Mouse (Mus musculus) kidney, postnatal 4 days (tissue): ENCODE data around the gene Dnm3.

Experiments
- DNase-seq, 2 experiments: peaks; one replicate each; pipeline ENCODE4 v3.0.0; 2021; ENCODE audit warnings: mixed read lengths in 2 of 2

Gene Dnm3

GRCm38 (mm10) chr1:162206998-162207707 is 270.7 kb downstream of the Dnm3 start:
- DNase-seq: peak; percentile 47 to 66

GRCm38 (mm10) chr1:162202465-162203348 is 275.1 kb downstream of the Dnm3 start:
- no peak for DNase-seq

GRCm38 (mm10) chr1:162200446-162200845 is 277.4 kb downstream of the Dnm3 start:
- no peak for DNase-seq

GRCm38 (mm10) chr1:162196812-162197680 is 280.8 kb downstream of the Dnm3 start:
- no peak for DNase-seq

GRCm38 (mm10) chr1:162188744-162189143 is 289.1 kb downstream of the Dnm3 start:
- DNase-seq: no peak

- peak in 1 of 2 experiments; percentile 47 for DNase-seq
Observed at GRCm38 (mm10) chr1:162187352-162188120, 290.3 kb downstream of the Dnm3 start.

GRCm38 (mm10) chr1:162186470-162187351 is 291.1 kb downstream of the Dnm3 start:
- DNase-seq: peak; percentile 36 to 49

- peak; percentile 66 to 72 for DNase-seq
Observed at GRCm38 (mm10) chr1:162184003-162184748, 293.7 kb downstream of the Dnm3 start.

GRCm38 (mm10) chr1:162183438-162183837 is 294.4 kb downstream of the Dnm3 start:
- DNase-seq: no peak

- no peak for DNase-seq
Observed at GRCm38 (mm10) chr1:162181187-162181975, 296.5 kb downstream of the Dnm3 start.

GRCm38 (mm10) chr1:162180451-162180850 is 297.4 kb downstream of the Dnm3 start:
- DNase-seq: no peak

- peak in 1 of 2 experiments; percentile 18 for DNase-seq
Observed at GRCm38 (mm10) chr1:162179401-162179800, 298.4 kb downstream of the Dnm3 start.

GRCm38 (mm10) chr1:162172806-162173205 is 305.0 kb downstream of the Dnm3 start:
- no peak for DNase-seq

- DNase-seq: no peak
Observed at GRCm38 (mm10) chr1:162163687-162164484, 313.9 kb downstream of the Dnm3 start.

GRCm38 (mm10) chr1:162162677-162163076 is 315.2 kb downstream of the Dnm3 start:
- no peak for DNase-seq

GRCm38 (mm10) chr1:162162249-162162648 is 315.6 kb downstream of the Dnm3 start:
- DNase-seq: no peak

- DNase-seq: peak in 1 of 2 experiments; percentile 41
Observed at GRCm38 (mm10) chr1:162160718-162161117, 317.1 kb downstream of the Dnm3 start.

- no peak for DNase-seq
Observed at GRCm38 (mm10) chr1:162158486-162158885, 319.3 kb downstream of the Dnm3 start.
